Mouse (Mus musculus) brown adipose tissue, adult 24 weeks (tissue): ENCODE results near the gene Gm21762. TPM values are rescaled to one million over a fixed set of nuclear protein-coding genes. Genes with fewer than 3 reads are reported as not detected.

Source experiments
- polyA plus RNA-seq: library from polyadenylated mRNA; stranded (reverse); fragments of >200 nt; gene quantifications from 2 replicates; pipeline ENCODE4 v1.2.4, GENCODE M21; 2012; ENCODE audit not compliant: missing spikeins, insufficient read depth, insufficient read length

The Gm21762 gene
- polyA plus RNA-seq, 1 experiment: not detected

Other genes starting within 250 kb of the Gm21762 start
- gene Gm36079, start 188.9 kb downstream of the Gm21762 start, polyA plus RNA-seq: not detected in 2 replicates
- 3.4 and 3.5 TPM in 2 replicates for gene Gm21188, start 163.8 kb downstream of the Gm21762 start, polyA plus RNA-seq
- gene Gm20767, start 75.7 kb downstream of the Gm21762 start, polyA plus RNA-seq: not detected in 2 replicates
- not detected in 2 replicates for gene Gm21818, start 43.5 kb downstream of the Gm21762 start, polyA plus RNA-seq
- gene Gm21731, start 23.2 kb upstream of the Gm21762 start, polyA plus RNA-seq: not detected in 2 replicates
- gene AF067061, start 47.2 kb upstream of the Gm21762 start, polyA plus RNA-seq: not detected in 2 replicates
- gene BC147527, start 84.4 kb upstream of the Gm21762 start, polyA plus RNA-seq: not detected in 2 replicates
- gene Tcstv3, start 100.9 kb upstream of the Gm21762 start, polyA plus RNA-seq: not detected in 2 replicates